Mouse (Mus musculus): Measurements from ENCODE around the gene Ddx20.
"Not testable (repeated sequence)": the region's sequence is repeated elsewhere in the genome, so short reads cannot be mapped to it uniquely, and the experiment has no call there.

Gene Ddx20

DNA sequence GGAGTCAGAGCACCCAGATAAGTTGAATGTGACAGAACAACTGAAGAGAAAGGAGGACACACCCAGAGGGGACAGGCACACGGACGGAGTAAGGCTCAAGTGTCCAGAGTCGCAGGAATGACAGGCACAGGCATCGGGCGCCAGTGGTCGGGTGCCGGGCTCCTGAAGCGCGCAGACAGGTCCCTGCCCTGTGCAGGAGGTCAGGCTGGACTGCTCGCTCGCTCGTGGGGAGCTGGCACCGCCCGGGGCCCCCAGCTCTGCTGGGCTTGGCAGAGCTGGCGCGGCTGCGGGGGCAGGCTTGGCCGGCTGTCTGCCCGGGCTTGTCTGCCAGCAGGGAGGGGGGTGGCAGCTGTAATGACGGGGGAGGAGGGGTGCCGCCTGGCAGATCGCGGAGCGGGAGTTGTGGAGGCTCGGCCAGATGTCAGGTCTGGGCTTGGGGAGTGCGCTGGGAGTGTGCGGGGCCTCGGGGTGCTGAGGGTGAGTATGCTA lies 17.7 kb upstream of the Ddx20 start:
- peak; percentile 57 for DNase-seq (ENCODE audit: low spot score)

DNA sequence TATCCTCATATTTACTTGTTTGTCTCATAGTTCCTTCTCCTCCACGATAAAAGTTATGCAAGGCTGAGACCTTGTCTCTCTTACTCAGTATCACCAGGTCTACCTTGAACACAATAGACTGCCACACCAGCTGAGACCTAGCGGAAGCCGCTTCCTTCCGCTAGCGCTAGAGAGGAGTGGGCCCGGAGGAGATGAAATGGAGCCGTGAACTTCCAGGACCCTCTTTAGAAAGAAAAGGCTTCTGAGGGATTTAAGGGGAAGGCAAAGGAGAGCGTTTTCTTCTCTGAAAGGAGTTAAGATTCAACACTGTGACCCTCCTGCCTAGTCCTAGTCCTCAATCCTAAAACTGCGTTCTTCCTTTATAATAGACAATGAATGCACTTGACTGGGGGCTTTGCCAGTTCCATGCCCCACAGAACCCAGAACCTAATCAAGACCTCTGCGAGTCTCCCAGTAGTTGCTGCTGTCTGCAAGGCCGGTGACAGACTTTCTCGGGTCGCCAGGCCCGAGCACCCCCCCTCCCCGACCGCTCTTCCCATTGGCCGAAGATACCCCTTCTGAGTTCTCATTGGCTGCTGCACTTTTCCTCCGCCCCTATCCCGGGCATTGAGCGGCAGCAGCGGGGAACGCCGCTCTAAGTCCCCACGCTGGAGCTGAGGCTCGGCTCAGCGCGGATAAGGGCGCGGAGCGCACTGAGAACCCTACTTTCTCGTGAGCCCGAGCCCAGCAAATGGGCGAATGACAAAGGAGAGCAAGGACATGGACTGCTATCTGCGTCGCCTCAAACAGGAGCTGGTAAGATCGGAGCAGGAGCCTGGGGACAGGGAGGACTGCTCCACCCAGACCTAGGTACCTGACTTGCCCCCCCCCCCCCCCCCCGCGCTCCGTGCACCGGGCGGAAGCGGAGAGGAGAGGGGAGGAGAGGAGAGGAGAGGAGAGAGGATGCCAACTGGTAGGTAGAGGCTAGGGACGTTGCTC lies 16.9 kb upstream of the Ddx20 start, which contains the start of gene Inka2:
Gene Inka2 (plus strand): TSS at position 569 of the 978 bp plus-strand sequence.
- DNase-seq (ENCODE audit: low spot score): peak; percentile 49

DNA sequence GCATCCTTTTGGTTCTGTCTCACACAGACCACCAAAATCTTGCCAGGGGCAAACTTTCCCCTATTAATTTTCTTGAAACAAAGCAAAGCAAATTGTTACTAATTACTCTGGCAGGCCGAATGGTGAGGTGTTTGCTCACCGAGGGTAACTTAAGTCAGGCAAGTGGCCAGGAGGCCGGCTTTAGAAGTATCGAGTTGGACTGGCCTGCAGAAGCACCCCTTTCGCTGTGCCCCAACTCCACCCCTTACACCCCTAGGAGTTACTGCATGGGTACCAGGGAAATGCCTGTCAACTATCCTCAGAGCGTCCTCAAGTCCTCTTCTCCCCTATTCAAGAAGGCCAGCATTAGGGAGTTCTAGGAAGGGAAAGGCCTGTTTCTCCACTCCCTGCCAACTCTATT lies 16.2 kb upstream of the Ddx20 start:
- no peak for DNase-seq (ENCODE audit: low spot score)

DNA sequence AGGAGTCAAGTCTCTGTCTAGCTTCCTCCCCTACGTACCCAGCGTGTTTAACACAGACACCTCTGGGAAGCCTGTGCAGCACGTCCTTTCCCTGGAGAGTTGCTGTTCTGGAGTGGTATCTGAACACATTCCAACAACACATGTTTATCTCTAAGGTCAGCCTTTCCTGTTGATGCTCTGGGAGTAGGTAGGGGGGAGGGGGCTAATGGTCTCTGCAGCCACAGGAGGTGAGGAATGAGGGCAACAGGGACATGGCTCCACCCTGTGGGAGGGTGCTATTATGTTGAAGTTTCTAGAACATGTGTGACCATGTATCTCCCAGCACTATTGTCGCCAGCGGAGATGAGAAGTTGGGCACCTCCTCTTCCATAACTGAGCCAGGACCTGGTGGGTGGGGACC lies 14.0 kb upstream of the Ddx20 start:
- no peak for DNase-seq (ENCODE audit: low spot score)

DNA sequence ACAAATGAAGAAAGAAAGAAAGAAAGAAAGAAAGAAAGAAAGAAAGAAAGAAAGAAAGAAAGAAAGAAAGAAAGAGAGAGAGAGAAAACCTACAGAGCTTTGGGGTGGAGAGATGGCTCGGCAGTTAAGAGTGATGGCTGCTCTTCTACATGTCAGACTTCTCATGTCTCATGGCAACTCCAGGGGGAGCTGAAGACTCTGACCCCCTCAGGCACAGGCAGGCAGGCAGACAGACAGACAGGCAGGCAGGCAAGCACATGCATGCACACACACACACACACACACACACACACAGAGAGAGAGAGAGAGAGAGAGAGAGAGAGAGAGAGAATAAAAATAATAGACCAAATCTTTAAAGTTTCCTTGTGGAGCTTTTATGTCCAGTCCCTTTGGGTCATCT lies 13.4 kb upstream of the Ddx20 start:
- DNase-seq (ENCODE audit: low spot score): not testable (repeated sequence)

DNA sequence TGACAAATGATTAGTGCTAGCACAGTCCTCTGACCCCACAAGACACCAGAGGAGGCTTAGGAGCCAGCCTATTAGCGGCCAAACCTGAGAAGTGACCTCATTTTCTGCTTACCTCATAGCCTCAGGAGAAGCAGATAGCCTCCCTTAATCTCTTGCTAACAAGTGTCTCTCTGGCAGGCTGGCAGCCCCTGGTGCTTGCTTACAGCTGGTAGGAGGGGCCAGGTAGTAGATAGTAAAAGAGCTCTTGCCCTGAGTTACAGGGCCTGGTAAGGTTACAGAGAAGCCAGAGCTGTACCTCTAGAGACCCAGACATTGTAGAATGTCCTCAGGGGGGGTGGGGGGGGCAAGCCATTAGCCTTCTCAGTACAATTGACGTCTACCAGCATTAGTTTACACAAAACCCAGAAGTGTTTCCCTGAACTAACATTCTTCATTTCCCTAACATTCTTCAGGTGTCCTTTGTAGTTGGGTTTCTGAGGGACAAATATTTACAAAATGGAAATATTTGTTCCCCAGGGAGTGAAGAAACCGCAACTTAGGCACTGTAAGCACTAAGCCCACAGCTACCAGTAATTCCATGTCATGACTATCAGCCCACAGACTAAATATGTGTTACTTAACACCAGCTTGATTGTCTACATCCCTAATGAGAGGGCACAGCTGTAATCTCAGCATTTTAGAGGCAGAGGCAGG lies 12.0 kb upstream of the Ddx20 start:
- no peak for DNase-seq (ENCODE audit: low spot score)

DNA sequence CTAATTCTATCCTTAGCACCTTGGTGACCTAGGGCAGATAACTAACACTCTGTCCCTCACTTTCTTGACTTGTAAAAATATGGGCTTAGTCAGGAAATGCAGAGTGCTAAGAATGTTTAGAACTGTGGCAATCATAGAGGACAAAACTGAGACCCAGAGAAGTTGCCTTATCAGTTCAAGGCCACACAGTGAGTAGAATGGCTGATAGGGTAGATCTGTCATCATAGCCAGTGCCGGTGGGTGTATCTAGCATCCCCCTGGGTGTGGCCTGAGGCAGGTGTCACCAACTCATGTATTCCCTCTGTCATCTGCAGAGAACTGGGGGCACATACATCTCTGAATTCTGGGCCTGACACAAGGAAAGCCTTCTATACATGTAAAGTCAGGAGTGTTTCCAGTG lies 10.9 kb upstream of the Ddx20 start:
- no peak for DNase-seq (ENCODE audit: low spot score)

DNA sequence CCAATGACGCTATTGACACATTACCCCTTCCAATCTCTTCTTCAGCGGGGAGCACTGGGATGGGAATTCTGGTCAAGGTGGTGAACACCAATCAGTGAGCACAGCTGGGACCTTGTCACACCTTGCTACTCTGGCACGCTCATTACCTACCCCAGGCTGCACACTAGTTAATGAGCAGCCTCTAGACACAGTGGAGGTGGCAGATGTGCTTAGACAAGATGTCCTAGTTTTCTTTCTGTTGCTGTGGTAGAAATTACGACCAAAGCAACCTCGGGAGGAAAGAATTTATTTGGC lies 9.7 kb upstream of the Ddx20 start:
- DNase-seq (ENCODE audit: low spot score): no peak

DNA sequence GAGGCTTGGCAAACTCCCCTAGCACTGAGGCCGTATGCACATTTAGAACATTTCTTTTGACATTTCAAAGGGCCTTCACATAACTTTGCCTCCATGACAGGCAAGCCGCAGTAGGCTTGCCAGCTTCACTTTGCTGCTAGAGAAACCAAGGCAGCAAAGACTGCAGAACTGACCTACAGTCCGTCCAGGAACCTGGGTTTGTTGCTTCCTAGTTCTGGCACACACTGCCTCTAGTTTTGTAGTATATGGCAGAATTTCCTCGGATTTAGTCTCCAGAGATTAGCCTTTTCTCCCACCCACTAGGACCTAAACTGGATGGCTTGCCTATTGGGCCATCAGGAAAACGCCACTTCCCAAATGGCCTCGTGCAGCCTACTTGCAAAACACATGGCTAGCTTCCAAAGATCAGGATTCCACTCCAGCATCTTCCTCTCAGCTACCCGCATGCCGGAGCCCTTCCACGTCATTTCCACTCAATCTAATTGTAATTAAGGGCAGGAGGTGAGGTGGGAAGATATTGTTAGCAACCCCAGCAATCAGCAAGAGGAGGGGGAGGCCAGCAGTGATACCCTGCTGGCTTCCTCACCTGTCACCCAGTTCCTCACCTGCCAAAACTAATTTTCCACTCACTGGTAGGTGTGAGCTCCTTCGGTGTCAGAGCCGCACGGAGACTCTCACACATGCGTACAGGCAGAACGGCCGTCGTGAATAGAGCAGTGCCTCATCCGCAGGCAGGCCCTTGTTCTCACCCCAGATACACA lies 9.2 kb upstream of the Ddx20 start:
- no peak for DNase-seq (ENCODE audit: low spot score)

DNA sequence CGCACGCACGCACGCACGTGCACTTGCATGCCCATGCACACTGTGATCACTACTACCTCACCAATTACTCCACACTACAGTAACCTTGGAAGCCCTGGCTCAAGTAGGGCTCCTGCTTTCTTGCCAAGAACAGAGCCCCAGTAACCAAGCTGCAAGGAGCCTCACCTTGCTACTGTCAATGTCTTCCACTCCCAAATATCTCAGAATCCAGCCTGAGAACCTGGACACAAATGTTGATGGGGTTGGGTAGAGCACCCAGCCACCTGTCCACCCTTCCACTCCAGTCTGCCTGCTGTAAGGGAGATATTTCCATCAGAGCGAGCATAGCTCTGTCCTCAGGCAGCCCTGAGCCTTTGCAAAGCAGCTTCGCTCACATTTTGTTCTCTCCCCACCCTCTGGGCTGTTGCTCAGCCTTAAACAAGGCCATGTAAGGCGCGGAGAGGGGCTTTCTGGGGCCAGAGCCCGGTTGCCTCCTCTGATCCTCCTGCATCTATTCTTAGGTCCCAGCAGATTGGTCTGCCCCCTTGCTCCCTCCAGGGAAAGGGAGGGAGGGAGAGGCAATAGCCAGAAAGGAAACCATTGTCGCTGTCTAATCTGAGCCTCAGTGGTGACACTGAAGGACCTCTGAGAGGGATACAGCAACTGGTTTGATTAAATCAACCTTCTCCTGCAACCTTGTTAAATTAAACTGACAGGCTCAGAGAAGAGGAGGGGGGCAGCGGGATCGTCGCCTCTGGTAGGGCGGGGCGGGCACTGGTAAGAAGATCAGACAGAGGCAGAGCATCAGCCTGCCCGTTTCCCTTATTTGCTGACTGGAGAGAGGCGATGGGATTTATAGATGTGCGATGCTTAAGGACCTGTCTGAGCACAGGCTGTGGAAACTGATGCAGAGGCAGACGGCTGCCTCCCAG lies 8.4 kb upstream of the Ddx20 start:
- DNase-seq (ENCODE audit: low spot score): no peak

DNA sequence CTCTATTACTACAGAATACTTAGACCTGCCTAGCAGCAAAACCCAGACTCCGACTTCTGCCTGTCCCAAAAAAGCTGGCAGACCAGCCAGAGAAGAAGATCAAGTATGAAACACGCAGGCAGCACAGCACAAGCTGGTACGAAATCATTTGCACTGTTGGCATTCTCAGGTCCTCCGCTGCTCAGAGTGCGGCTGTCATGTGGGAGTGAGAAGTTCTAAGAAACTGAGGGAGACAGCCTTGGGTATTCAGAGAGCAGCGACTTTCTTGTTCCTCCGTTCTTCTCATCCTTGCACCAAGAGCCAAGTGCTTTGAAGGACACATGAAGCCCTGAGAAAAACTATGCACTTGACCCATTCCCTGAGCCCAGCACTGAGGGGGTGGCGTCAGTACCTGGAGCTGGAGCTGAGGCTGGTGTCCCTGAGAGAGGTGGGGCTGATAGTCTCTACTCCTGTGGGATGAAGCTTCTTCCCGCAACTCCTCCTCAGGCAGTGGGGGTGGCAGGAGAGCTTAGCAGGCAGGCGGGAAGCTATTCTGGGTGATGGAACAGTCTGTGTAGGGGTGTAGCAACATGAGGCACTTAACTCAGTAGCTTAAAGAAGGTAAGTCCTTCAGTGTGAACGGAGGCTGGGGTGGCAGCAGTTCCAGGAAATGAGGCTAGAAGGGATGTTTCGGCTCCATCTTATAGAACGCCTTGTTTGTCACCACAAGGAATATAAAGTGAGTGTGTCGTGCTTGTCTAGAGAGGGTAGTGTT lies 6.1 kb upstream of the Ddx20 start:
- DNase-seq (ENCODE audit: low spot score): no peak

DNA sequence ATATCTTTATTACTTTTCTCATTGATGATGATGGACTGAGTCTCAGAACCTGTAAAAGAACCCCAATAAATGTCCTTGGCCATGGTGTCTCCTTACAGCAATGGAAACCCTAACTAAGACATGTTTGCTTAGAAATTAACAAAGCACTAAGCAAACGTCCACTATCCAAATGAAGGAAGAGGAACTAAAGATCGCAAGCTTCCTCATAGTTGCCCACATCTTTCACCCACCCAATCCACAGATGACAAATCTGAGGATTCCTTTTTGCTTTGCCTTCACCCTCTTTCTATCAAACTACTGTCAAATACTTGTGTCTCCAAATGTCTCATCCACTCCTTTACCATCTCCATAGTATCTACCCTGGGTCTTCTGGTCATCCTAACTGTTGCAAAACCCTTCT lies 1.2 kb upstream of the Ddx20 start:
- DNase-seq (ENCODE audit: low spot score): no peak

DNA sequence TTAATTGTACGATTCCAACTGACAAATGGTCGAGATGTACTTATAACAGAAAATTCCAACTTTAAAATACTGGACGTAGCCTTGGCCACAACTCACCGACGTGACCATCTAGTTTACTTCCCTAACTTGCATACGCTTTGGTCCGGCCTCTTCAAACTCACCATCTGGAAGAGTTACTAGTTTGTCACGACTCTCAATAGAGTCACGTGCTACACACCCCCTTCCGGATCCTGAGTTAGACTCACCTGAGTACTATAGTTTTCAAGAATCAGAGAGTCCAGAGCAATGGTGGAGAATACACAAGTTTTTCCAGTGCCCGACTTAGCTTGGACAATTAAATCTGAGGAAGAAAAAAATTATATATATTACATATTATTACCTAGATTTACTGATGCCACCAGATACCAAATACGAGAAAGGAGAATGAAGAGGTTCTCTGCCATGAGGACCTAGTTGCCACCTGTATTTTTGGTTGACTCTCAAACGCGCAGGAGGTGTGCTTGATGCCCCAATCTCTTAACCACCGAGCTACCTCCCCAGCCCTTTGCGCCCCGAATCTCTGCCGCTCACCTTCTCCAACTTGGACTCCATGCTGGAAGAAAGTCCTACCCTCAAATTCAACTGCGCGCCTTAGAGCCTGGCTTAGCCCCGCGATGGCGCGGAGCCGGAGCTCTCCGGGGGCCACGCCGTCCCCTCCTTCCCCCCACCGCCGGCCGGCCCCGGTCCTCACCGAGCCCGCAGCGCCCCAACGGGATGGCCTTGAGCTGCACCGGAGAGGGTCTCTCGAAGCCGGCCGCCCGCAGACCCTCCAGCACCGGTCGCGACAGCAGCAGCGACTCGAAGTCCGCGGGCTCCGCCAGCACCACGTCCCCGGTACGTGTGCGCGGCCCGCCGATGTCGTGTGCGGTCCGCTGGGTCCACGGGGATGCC lies 715 bp downstream of the Ddx20 start:
- DNase-seq (ENCODE audit: low spot score): peak; percentile 40

DNA sequence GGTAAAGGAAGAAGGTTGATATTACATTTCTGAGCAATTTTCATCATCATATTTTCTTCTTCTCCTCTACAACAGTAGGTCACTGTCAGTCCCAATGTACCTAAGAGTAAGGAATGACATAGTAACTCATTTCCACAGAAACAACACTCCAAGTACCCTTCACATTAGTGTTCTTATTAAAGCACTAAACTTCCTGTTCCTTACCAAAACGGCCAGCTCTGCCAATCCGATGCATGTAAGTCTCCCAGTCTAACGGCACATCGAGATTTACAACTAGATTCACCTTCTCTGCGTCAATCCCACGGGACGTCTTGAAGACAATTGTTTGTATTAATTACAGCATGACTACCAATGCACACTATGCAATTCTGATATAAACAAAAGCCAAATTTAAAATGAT lies 7.0 kb downstream of the Ddx20 start:
- no peak for DNase-seq (ENCODE audit: low spot score)

DNA sequence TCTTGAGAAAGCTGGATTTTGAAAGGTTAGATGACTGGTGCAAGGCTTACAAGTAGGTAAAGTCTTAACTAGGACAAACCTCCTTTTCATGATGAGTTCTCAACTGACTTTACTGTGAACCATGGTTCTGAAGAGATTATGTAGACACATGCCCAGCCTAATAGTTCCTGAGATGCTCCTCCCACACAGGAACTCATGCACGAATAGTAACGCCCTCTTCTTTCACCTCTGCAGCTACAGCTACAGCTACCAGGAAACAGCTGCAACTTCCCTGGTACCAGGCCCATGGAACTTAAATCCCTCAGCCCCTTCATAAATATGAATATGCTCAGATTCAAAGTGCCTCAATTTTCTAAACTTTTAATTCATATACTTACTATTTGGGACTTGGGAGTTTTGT lies 11.4 kb downstream of the Ddx20 start:
- no peak for DNase-seq (ENCODE audit: low spot score)

DNA sequence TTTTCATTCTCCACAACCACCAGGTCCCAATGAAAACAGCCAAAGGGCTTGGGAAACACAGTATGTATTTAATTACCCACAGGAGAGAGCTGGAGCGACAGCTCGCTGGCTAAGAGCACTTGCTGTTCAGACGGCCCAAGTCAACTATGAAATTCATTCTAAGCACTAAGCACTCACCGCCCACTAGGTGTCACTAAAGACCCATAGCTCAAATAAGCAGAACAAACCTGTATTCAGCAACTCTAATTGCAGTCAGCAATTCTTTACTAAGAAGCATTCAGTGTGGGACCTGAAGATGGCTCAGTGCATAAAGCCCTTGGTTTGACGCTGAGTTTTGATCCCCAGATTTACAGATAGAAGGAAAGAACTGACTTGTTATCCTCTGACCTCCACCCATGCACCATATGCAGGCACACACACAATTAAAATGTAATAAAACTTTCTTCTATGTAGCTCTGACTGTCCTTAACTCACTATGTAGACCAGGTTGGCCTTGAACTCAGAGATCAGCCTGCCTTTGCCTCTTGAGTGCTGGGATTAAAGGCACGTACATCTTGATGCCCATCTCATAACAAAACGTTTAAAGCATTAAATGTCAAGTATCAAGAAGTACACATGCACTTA lies 12.7 kb downstream of the Ddx20 start:
- peak; percentile 48 for DNase-seq (ENCODE audit: low spot score)

DNA sequence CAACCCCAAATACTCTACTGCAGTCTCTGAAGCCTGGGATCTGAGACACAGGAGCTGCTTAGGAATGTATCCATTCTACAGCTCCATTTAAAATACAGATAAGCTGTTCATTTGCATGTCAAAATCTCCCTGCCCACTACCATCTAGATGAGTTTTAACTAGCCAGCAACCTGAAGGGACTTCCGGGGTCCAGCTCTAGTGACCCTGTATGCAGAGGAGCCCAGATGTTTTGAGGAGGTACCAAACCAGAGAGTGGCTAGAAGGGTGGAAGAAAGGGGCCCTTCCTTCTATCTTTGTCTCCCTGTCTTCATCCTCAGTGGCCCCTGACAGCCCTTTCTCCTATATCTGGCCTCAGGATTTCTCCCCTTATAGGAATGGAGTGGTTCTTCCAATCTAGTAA lies 16.6 kb downstream of the Ddx20 start:
- no peak for DNase-seq (ENCODE audit: low spot score)

DNA sequence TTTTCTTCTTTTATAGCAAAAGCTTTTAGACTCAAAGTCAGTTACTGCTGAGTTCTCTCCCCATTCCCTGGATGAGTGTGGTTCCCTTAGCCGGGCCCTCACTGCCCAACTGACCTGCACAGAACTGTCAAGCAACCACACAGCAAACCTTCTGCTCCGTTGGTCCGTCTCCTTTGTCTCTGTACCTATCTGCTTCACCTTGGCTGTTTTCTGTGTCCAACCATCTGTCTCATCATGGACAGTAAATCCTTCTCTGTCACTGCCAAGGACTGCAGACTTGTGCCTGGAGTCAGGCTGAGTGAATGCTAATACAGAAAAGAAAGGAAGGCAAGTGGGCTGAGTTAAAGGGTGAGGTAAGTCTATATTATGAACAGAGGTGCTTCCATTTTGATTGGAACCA lies 17.6 kb downstream of the Ddx20 start:
- no peak for DNase-seq (ENCODE audit: low spot score)

DNA sequence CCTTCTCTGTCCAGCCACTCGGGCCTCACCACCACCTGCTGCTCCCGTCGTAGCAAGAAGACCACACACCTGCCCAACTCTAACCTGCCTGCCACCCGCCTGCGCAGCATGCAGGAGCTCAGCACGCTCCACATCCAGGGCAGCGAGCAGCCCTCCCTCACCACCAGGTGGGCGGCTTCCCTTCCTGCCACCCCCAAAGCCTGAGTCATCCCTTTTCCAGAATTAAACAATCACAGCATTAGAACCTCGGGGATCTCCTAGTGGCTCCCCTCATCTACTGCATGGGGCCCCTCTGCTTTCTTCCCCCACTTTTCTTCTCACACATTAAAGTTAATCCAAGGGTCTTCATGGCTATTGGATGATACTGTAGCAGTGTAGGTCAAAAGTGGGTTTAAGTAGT lies 19.2 kb downstream of the Ddx20 start:
- DNase-seq (ENCODE audit: low spot score): no peak
